Mouse (Mus musculus) NIH3T3 (cell line): ENCODE data around the gene Slc26a1.
A peak's percentile ranks its signal among the peaks of the same experiment; 100 is the strongest.
"Not testable (repeated sequence)": the region's sequence is repeated elsewhere in the genome, so short reads cannot be mapped to it uniquely, and the experiment has no call there.

ENCODE experiments used
- DNase-seq: peaks from one replicate; pipeline ENCODE4 v3.0.0-alpha.2; 2012; ENCODE audit warnings: low read depth

Slc26a1 gene

DNA sequence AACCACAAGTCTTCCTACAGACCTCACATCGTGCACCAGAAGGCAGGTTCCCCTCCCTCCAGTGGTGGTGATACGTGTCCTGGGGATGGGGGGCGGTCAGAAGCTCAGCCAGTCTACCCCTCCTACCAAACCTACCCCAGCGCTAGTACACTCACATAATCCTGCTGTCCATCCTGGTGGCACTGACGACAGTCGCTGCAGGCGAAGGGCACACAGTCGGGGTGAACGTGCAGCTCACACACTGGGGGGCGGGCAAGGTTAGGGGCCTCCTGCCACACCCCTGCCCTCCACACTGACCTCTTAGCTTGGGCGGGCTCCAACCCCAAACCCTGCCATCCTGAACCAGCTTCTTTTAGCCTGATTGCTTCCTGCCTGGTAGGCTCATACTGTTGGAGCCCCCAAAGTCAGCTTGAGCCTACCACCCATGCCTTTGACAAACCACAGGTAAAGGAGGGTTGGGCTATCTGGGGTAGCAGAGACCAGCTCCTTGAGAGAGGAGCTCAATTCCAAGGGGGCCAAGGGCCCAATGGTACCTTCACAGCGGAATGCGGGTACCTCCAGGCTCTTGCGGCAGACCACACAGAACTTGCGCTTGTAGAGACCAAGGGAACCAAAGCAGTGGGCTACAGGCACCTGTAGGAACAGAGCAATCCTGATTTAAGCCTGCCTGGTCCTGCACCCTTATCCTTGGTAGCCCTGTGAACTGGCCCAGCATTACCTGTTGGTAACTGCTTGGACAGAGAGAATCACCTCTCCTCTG is 19.3 kb downstream of the Slc26a1 start:
- no peak for DNase-seq

DNA sequence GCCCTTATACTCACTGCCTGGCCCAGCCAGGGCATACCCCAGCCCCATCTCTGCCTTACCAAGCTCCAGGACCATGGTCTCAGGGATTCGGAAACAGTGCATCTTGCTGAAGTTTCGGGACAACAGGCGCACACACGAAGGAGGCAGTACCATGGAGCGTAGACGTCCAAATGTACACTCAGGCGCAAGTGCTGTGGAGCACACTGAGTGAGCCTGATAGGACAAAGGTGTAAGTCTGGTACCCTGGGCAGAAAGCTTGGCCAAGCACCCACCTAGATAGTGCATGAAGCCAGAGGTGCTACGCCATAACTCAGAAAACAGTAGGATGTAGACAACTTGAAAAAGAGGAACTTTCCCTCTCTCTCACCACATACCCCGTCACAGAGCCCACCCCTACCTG is 20.0 kb downstream of the Slc26a1 start:
- DNase-seq, result no peak

DNA sequence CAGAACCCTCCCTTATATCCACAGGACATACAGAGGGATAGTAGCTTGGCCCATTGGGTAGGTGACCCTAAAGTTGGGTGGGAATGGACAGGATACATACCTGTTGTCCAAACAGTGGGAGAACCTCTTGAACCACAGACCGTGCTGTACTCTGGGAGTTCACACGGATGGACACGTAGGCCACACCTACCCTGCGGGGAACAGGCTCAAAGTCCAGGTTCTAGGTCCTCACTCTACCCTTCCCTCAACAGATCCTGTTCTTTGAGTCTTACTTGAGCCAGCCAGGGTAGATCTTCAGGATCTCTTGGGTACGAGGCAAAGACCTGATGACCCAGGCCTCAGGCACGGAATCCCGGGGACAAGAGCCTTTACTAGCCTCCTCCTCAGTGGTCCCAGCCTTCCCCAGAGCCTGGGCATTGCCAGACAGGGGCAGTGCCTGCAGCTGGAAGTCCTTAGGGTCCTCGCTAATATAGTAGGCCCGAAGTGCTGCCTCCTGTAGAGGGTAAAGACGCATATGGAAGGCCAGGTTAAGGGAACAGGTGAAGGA is 20.9 kb downstream of the Slc26a1 start:
- DNase-seq, result no peak

- DNase-seq, result no peak
Measured at GRCm38 (mm10) chr5:108653341-108653740, 22.0 kb downstream of the Slc26a1 start.

DNA sequence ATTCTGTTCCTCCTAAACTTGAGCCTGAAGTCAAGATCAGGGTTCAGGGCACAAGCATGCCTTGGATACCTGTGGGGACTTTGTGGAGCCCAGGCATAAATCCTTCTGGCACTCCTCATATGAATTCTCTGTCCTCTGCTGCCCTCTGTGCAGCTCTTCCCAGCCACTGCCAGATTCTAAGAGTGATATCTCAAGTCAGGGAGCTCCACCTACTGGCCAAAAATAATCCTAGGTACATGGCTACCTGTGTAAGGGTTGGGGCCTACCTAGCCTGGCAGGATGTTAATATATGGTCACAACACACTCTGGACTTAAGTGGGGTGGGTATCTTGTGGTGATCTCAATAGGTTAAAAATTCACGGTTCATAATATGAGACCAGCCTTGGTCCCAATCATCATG is 23.5 kb downstream of the Slc26a1 start:
- peak; percentile 80 for DNase-seq

DNA sequence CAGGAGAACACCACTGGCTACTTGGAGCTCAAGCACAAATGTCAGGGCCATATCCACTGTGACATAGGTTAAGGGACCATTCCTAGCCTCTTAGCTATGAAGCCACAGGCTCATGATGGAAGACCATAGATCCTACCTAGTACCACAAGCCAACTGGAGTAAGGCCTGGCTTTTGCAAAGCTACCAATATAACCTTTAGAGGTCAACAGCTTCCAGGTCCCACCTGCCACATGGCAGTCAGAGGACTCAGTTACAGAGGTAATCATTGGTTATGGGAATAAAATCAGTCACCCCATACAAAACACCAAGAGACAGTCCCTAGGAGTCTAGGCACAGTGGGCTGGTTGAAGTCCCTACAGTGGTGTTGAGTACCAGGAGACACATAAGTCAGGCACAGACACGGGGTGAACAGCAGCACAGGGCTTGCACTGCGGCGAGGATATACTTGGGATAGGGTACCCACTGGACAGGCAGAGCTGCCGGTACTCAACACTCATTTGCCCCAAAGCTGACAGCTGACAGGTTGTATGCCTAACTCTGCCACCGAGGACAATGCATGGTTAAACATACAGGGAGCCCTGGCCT is 24.1 kb downstream of the Slc26a1 start:
- no peak for DNase-seq

DNA sequence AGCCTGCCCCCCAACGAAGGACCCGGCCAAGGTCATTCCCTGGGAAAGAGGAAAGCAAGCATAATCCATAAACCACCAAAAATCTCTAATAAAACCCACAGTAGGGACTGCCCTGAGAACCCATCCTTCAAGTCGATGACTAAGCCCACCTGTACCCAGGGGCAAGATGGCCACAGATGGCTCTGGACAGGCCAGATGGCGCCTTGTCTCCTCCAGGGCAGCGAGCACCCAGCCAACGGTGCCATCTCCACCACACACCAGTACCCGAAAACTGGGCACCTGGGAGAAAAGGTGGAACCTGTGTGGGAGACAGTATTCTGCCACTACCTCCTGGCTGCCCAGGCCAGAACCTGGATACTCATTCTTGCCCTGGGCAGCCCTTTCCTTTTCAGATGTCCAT is 25.0 kb downstream of the Slc26a1 start:
- no peak for DNase-seq

DNA sequence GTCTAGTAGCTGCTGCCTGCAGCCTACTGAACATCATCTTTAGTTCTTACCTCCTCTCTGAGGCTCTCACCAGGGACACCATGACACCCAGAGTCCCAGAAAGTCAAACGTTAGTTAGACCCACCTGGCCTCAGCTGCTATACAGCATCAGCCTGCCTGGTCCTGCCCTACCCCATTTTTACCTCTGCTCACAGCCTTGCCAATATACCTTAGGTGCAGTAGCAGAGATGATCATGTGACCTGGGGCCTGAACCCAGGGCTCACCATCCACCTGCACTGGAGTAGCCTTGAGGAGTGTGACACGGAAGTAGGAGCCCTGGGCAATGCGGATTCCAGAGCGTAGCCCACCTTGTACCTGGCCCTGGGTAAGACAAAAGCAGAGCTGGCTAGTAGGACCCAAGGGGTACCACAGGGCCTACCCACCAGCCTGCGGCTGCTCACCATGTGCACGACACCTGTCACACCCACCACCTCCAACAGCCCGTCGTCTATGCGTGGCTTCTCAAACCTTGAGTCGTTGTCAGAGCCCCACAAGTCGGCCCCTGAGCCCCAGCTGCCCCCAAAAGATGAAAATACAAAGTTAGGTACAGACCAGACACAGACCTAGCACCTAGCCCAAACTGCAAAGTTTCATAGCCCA is 26.3 kb downstream of the Slc26a1 start:
- no peak for DNase-seq

DNA sequence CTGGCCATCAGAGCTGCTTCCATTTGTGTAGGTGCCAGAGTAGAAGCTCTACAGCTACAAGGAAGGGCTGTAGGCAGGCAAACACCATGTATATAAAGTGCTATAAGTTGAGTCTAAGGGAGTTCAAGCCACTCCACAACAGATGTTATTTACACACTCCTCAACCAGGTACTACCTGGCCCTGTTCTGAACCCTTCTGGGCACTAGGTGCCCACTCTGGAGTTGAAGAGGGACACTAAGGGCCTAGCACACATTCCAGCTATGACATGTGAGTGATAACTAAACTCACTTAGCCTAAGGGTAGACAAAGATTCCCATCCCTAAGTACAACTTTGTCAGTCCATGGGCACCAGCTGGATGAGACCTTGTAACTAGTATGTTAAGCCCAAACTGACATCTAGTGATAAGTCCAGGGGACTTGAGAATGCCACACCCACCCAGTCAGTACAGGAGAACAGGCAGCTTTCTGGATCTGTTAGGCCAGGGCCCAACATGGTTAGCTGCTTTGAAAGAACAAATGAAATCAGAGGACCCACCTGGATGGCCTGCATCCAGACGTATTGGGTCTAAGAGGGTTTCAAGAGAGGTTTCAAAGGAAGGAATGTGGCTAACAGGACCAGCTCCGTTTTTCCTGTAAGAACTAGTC is 27.4 kb downstream of the Slc26a1 start:
- DNase-seq, result no peak

DNA sequence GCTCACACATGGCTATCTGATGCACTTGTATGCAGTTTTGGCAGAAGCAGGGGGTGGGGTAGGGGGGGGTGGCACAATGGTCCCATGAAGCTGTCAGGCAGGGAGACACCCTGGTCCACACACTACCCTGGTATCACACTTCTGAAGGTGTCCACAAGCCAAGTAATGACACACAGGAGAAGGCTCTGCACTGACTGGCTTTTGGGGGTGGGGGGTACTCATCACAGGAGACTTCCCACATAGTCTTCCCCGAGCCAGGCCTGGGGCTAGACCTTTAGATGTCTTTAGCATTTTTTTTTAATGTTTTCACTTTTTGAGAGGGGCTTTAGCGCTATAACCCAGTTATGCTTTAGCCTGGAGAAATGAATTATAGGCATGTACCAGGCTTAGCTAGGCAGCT is 28.1 kb downstream of the Slc26a1 start:
- no peak for DNase-seq

GRCm38 (mm10) chr5:108646343-108646660 is 29.1 kb downstream of the Slc26a1 start:
- no peak for DNase-seq

- no peak for DNase-seq
Measured at GRCm38 (mm10) chr5:108645651-108646342, 29.6 kb downstream of the Slc26a1 start.

- DNase-seq, result no peak
Measured at GRCm38 (mm10) chr5:108643674-108644073, 31.7 kb downstream of the Slc26a1 start.

- no peak for DNase-seq
Measured at GRCm38 (mm10) chr5:108636172-108636571, 39.2 kb downstream of the Slc26a1 start.

GRCm38 (mm10) chr5:108634088-108634487 is 41.3 kb downstream of the Slc26a1 start:
- DNase-seq, result not testable (repeated sequence)

GRCm38 (mm10) chr5:108633676-108634075 is 41.7 kb downstream of the Slc26a1 start:
- DNase-seq, result no peak

DNA sequence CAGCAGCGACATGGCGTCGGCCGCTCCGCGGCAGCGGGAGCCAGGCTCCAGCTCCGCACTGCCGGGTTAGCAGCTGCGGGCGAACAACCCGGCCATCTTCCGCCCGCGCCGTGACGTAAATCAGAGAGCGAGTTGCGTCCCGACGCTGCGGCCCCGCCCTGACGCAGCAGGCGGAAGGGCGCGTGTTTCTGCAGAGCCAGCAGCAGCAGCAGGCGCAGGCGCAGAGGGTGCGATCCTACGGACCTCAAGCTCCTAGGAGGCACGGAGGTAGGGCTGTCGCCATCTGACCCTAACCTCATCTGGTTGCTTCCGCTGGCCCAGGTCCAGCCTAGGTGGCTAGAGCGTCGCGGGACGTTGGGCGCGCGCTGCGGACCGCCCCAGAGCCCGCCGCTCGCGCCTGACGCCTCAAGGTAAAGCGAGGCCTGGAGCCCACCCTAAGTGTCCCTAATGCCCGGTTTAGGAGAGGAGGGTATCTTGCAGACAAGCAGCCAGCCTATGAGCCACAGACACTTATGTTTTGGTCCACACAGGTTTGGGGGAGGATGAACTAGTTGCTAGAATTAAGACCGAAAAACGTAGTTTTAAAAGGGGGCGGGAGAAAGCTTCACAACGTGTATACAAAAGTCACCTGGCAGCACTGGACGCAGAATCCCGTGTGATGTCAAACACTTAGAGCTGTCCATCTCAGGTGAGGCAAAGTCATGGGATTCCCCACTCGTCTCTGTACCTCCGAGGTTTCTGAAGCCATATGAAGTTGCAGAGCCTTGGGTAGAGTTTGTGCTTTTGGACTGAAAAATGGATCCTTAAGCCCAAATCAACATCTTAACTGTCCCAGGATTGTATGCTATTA is 45.5 kb downstream of the Slc26a1 start, which contains the start of the genes Gak and Tmem175:
TSS of gene Gak (minus strand) at position 122 of the 850 bp plus-strand sequence.
TSS of gene Tmem175 (plus strand) at position 137 of the 850 bp plus-strand sequence.
- peak; percentile 96 for DNase-seq

GRCm38 (mm10) chr5:108628891-108629633 is 46.3 kb downstream of the Slc26a1 start:
- peak; percentile 27 for DNase-seq

GRCm38 (mm10) chr5:108626050-108626660 is 49.2 kb downstream of the Slc26a1 start:
- DNase-seq, result no peak

GRCm38 (mm10) chr5:108621870-108622269 is 53.5 kb downstream of the Slc26a1 start:
- DNase-seq, result no peak
